Mouse (Mus musculus): ENCODE measurements around the gene Fam110a. TPM values are rescaled to one million over a fixed set of nuclear protein-coding genes. Genes with fewer than 3 reads are reported as not detected.

Gene Fam110a
- polyA plus RNA-seq, 1 experiment from 2014 or later: 6.3 TPM

- peak; percentile 15; the same call in 1 of the 2 replicates for ATAC-seq
- H3K36me3 ChIP-seq (replicated peaks; ENCODE audit: insufficient read depth, low read length): no peaks in the 10 kb centered on the region
- no peaks in the 10 kb centered on the region for H3K9me3 ChIP-seq (ENCODE audit: low read length)
- H3K4me2 ChIP-seq (ENCODE audit: low read depth, low read length): peak overlapping the region; percentile 61
- H3K27ac ChIP-seq (ENCODE audit: low read depth): no peak overlapping the region
- no peak overlapping the region for H3K9ac ChIP-seq (replicated peaks)
- WGBS (ENCODE audit: insufficient replicate concordance): 7% methylated on average over 22 of the region's 22 CpGs
- peaks cover 15% of the 10 kb centered on the region for H3K4me1 ChIP-seq (ENCODE audit: insufficient read depth)
- peak; percentile 80 for DNase-seq
- H3K27me3 ChIP-seq (ENCODE audit: insufficient read depth, low read length): peaks cover 8% of the 10 kb centered on the region; the same call in 1 of the 2 replicates
- peak overlapping the region; percentile 15; the same call in 1 of the 2 replicates for H3K4me3 ChIP-seq (ENCODE audit: low read depth, low read length)
- TF ChIP-seq EP300 (IDR thresholded peaks at IDR 0.05; ENCODE audit: low read depth) (no peak), CTCF (IDR thresholded peaks at IDR 0.05; ENCODE audit: low read depth) (peak; percentile 90)
Observed at GRCm38 (mm10) chr2:151994350-151995122, 14.5 kb upstream of the Fam110a start.

DNA sequence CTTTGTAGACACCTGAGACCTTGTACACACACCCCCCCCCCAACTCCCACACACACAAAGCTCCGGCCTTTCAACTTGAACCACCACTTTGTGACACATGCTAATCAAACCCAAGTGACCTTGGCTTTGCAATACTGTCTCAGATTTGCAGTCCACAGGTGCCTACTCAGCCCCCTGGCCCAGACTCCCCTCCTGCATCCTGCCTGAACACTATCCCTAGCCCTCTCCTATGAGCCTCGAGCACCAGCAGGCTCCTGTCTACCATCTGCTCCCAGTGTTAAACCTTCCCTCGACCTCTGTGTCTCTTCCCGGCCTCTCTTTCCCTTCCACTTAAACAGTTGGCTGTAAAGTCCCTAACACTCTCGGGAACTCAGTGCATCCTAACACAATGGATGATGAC lies 11.4 kb upstream of the Fam110a start:
- Histone ChIP-seq H3K4me1 (ENCODE audit: insufficient read depth) (peaks cover 10% of the 10 kb centered on the region), H3K4me2 (ENCODE audit: low read depth, low read length) (no peak overlapping the region), H3K4me3 (ENCODE audit: low read depth, low read length) (no peak overlapping the region), H3K36me3 (replicated peaks; ENCODE audit: insufficient read depth, low read length) (no peaks in the 10 kb centered on the region), H3K27me3 (ENCODE audit: insufficient read depth, low read length) (peaks cover 1% of the 10 kb centered on the region; the same call in 1 of the 2 replicates), H3K27ac (ENCODE audit: low read depth) (no peak overlapping the region), H3K9ac (replicated peaks) (no peak overlapping the region), H3K9me3 (ENCODE audit: low read length) (no peaks in the 10 kb centered on the region)
- 49% methylated on average over 5 of the region's 5 CpGs for WGBS (ENCODE audit: insufficient replicate concordance)
- TF ChIP-seq CTCF (IDR thresholded peaks at IDR 0.05; ENCODE audit: low read depth): no peak
- TF ChIP-seq EP300 (IDR thresholded peaks at IDR 0.05; ENCODE audit: low read depth): no peak
- no peak for ATAC-seq
- no peak for DNase-seq

- H3K27me3 ChIP-seq (ENCODE audit: insufficient read depth, low read length): no peaks in the 10 kb centered on the region
- WGBS (ENCODE audit: insufficient replicate concordance): 34% methylated on average over 1 of the region's 1 CpGs
- H3K27ac ChIP-seq (ENCODE audit: low read depth): no peak overlapping the region
- peaks cover 6% of the 10 kb centered on the region; the same call in 1 of the 2 replicates for H3K4me1 ChIP-seq (ENCODE audit: insufficient read depth)
- no peak overlapping the region for H3K9ac ChIP-seq (replicated peaks)
- ATAC-seq (no peak), DNase-seq (no peak)
- H3K4me2 ChIP-seq (ENCODE audit: low read depth, low read length): no peak overlapping the region
- no peak overlapping the region for H3K4me3 ChIP-seq (ENCODE audit: low read depth, low read length)
- H3K36me3 ChIP-seq (replicated peaks; ENCODE audit: insufficient read depth, low read length): no peaks in the 10 kb centered on the region
- no peaks in the 10 kb centered on the region for H3K9me3 ChIP-seq (ENCODE audit: low read length)
- no peak for TF ChIP-seq EP300 (IDR thresholded peaks at IDR 0.05; ENCODE audit: low read depth)
- TF ChIP-seq CTCF (IDR thresholded peaks at IDR 0.05; ENCODE audit: low read depth): no peak
Observed at GRCm38 (mm10) chr2:151990985-151991394, 11.0 kb upstream of the Fam110a start.

- TF ChIP-seq CTCF (IDR thresholded peaks at IDR 0.05; ENCODE audit: low read depth): no peak
- TF ChIP-seq EP300 (IDR thresholded peaks at IDR 0.05; ENCODE audit: low read depth): no peak
- DNase-seq (no peak), ATAC-seq (no peak)
- H3K27ac ChIP-seq (ENCODE audit: low read depth): no peak overlapping the region
- H3K4me2 ChIP-seq (ENCODE audit: low read depth, low read length): no peak overlapping the region
- H3K9ac ChIP-seq (replicated peaks): no peak overlapping the region
- H3K27me3 ChIP-seq (ENCODE audit: insufficient read depth, low read length): no peaks in the 10 kb centered on the region
- 66% methylated on average over 2 of the region's 2 CpGs for WGBS (ENCODE audit: insufficient replicate concordance)
- peaks cover 4% of the 10 kb centered on the region; the same call in 1 of the 2 replicates for H3K4me1 ChIP-seq (ENCODE audit: insufficient read depth)
- H3K4me3 ChIP-seq (ENCODE audit: low read depth, low read length): no peak overlapping the region
- H3K9me3 ChIP-seq (ENCODE audit: low read length): no peaks in the 10 kb centered on the region
- no peaks in the 10 kb centered on the region for H3K36me3 ChIP-seq (replicated peaks; ENCODE audit: insufficient read depth, low read length)
Observed at GRCm38 (mm10) chr2:151988978-151989377, 9.0 kb upstream of the Fam110a start.

GRCm38 (mm10) chr2:151986958-151987357 lies 6.9 kb upstream of the Fam110a start:
- Histone ChIP-seq H3K27me3 (ENCODE audit: insufficient read depth, low read length) (no peaks in the 10 kb centered on the region), H3K4me1 (ENCODE audit: insufficient read depth) (peaks cover 4% of the 10 kb centered on the region; the same call in 1 of the 2 replicates), H3K9ac (replicated peaks) (no peak overlapping the region), H3K36me3 (replicated peaks; ENCODE audit: insufficient read depth, low read length) (no peaks in the 10 kb centered on the region), H3K4me3 (ENCODE audit: low read depth, low read length) (no peak overlapping the region), H3K9me3 (ENCODE audit: low read length) (no peaks in the 10 kb centered on the region), H3K27ac (ENCODE audit: low read depth) (no peak overlapping the region), H3K4me2 (ENCODE audit: low read depth, low read length) (no peak overlapping the region)
- 59% methylated on average over 8 of the region's 8 CpGs for WGBS (ENCODE audit: insufficient replicate concordance)
- ATAC-seq (no peak), DNase-seq (no peak)
- no peak for TF ChIP-seq CTCF (IDR thresholded peaks at IDR 0.05; ENCODE audit: low read depth)

GRCm38 (mm10) chr2:151985426-151986172 lies 5.6 kb upstream of the Fam110a start:
- Histone ChIP-seq H3K9me3 (ENCODE audit: low read length) (no peaks in the 10 kb centered on the region), H3K4me3 (ENCODE audit: low read depth, low read length) (no peak overlapping the region), H3K27me3 (ENCODE audit: insufficient read depth, low read length) (no peaks in the 10 kb centered on the region), H3K27ac (ENCODE audit: low read depth) (0 out of 2 replicates have a peak overlapping the region, but pooled peaks have one; percentile 34), H3K36me3 (replicated peaks; ENCODE audit: insufficient read depth, low read length) (no peaks in the 10 kb centered on the region), H3K4me1 (ENCODE audit: insufficient read depth) (peaks cover 5% of the 10 kb centered on the region; the same call in 1 of the 2 replicates), H3K9ac (replicated peaks) (no peak overlapping the region), H3K4me2 (ENCODE audit: low read depth, low read length) (0 out of 2 replicates have a peak overlapping the region, but pooled peaks have one; percentile 4)
- ATAC-seq: peak; percentile 56
- DNase-seq: peak; percentile 41
- 40% methylated on average over 7 of the region's 7 CpGs for WGBS (ENCODE audit: insufficient replicate concordance)
- no peak for TF ChIP-seq EP300 (IDR thresholded peaks at IDR 0.05; ENCODE audit: low read depth)
- no peak for TF ChIP-seq CTCF (IDR thresholded peaks at IDR 0.05; ENCODE audit: low read depth)
